Mouse (Mus musculus) erythroblast, embryonic 14.5 days (primary cell): ENCODE data around the gene Kcng4.

Experiments used
- GATA1 ChIP-seq: IDR thresholded peaks from 2 replicates; pipeline ENCODE4 v1.6.1; 2012; ENCODE audit warnings: low read length, inconsistent platforms, mixed read lengths
- TAL1 ChIP-seq: IDR thresholded peaks from 3 replicates; pipeline ENCODE4 v1.6.1; 2012; ENCODE audit warnings: low read length, inconsistent platforms, mixed read lengths

GRCm38 (mm10) chr8:119606224-119606623 is 29.3 kb downstream of the Kcng4 start:
- TF ChIP-seq TAL1 (no peak), GATA1 (no peak)
